ENCODE assay signal across 23 mouse cellular contexts in the genomic region with DNA sequence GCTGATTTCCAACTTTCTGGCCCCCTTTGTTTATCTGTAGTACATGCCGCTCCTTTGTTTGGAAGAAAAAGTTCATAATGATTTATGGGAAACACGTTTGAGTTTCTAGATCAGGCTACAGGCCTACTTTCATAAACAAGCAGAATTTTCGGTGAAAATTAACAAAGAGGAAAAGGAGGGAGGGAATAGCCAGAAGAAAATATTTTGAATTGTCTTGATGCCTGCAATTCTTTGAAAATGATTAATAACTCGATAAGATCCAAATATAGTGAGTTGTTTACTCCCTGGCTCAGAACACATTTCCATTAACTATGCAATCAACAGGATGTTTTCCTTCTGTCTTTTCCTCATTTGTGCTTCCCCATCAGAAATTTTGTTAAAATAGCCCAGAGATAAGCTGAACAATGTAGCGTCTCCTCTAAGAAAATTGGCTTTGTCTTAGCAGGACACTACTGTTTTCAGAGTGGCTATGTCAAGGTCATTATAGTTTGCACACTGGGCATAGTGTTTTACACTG.
DNase-seq lines count a peak whose midpoint lies in the region; ATAC-seq and TF ChIP-seq lines count a peak whose summit lies in the region.
"Had no signal": no experiment of that assay in that cellular context is flagged by ENCODE, and none has a peak within 500 bp of the region (broad histone marks: within the 10 kb centered on the region; RNA-seq: fewer than 3 reads in every experiment).

No protein-coding gene starts in this region.

- no peaks in the 10 kb centered on the region for H3K79me2 ChIP-seq in heart, adult 2 months (replicated peaks; ENCODE audit: control insufficient read depth, insufficient read depth, low read length)

- DNase-seq in heart, adult 8-10 months (ENCODE audit: low spot score), result peak; percentile 13
- no peak for DNase-seq in heart, adult 2 months
- peak; percentile 54 for DNase-seq in kidney, postnatal 0 days (ENCODE audit: low spot score)
- no peak for DNase-seq in kidney, postnatal 4 days
- DNase-seq in lung, embryonic 14.5 days, result peak; percentile 57
- DNase-seq in lung, postnatal 14 days, result no peak
- DNase-seq in lung, postnatal 0 days (ENCODE audit: low spot score), result peak; percentile 53
- no peak for DNase-seq in lung, postnatal 4 days
- DNase-seq: adrenal gland, postnatal 10 days; cerebellum, adult 18-20 months; cerebellum, adult 9-10 months; cerebellum, postnatal 14 days; gastrocnemius, postnatal 10 days; gastrocnemius, postnatal 36 days; heart, postnatal 14 days; heart, postnatal 4 days had no signal

- TF ChIP-seq EP300 in heart, adult 2 months (IDR thresholded peaks at IDR 0.05; ENCODE audit: insufficient read depth, low read depth, low read length), result no peak
- TF ChIP-seq EP300 in lung, postnatal 0 days (IDR thresholded peaks at IDR 0.05), result no peak

- H3K9me3 ChIP-seq in kidney, postnatal 0 days (replicated peaks; ENCODE audit: low read length), result no peaks in the 10 kb centered on the region
- no peaks in the 10 kb centered on the region for H3K9me3 ChIP-seq in lung, embryonic 14.5 days (ENCODE audit: low read depth, low read length)
- H3K9me3 ChIP-seq in lung, postnatal 0 days (ENCODE audit: low read length), result no peaks in the 10 kb centered on the region
- H3K9me3 ChIP-seq: forebrain, embryonic 10.5 days; forebrain, embryonic 13.5 days; heart, embryonic 10.5 days; heart, embryonic 13.5 days had no signal

- H3K4me3 ChIP-seq in heart, adult 2 months, result no peak overlapping the region
- no peak overlapping the region for H3K4me3 ChIP-seq in kidney, postnatal 0 days (replicated peaks; ENCODE audit: low read depth, low read length)
- H3K4me3 ChIP-seq in lung, embryonic 14.5 days (ENCODE audit: low read depth, low read length), result no peak overlapping the region
- H3K4me3 ChIP-seq in lung, postnatal 0 days (ENCODE audit: low read depth, low read length), result no peak overlapping the region
- H3K4me3 ChIP-seq: forebrain, embryonic 10.5 days; forebrain, embryonic 13.5 days; heart, embryonic 10.5 days; heart, embryonic 13.5 days had no signal

- H3K36me3 ChIP-seq in heart, adult 2 months (ENCODE audit: control insufficient read depth, insufficient read depth, low read length), result no peaks in the 10 kb centered on the region
- no peaks in the 10 kb centered on the region for H3K36me3 ChIP-seq in kidney, postnatal 0 days (ENCODE audit: insufficient read depth, low read length)
- H3K36me3 ChIP-seq in lung, embryonic 14.5 days (ENCODE audit: insufficient read depth), result no peaks in the 10 kb centered on the region
- H3K36me3 ChIP-seq in lung, postnatal 0 days (ENCODE audit: insufficient read depth, low read length), result no peaks in the 10 kb centered on the region
- H3K36me3 ChIP-seq: forebrain, embryonic 10.5 days; heart, embryonic 10.5 days; heart, embryonic 13.5 days had no signal

- 35% methylated on average over 5 of the region's 5 CpGs for WGBS in heart, adult 2 months
- 60% methylated on average over 5 of the region's 5 CpGs for WGBS in kidney, postnatal 0 days
- 29% methylated on average over 5 of the region's 5 CpGs for WGBS in lung, embryonic 14.5 days
- WGBS in lung, postnatal 0 days, result 36% methylated on average over 5 of the region's 5 CpGs

- no peak overlapping the region for H3K4me2 ChIP-seq in kidney, postnatal 0 days (ENCODE audit: low read length)
- no peak overlapping the region for H3K4me2 ChIP-seq in lung, embryonic 14.5 days
- H3K4me2 ChIP-seq in lung, postnatal 0 days (replicated peaks; ENCODE audit: low read depth, low read length), result no peak overlapping the region
- H3K4me2 ChIP-seq: forebrain, embryonic 13.5 days; heart, embryonic 13.5 days; hindbrain, embryonic 14.5 days had no signal

- ATAC-seq in kidney, postnatal 0 days (replicated peaks; ENCODE audit: low FRiP score, low read depth), result no peak
- ATAC-seq in lung, embryonic 14.5 days (ENCODE audit: insufficient read depth), result no peak; the same call in 1 of the 2 replicates
- ATAC-seq in lung, postnatal 0 days, result peak; percentile 21; the same call in 1 of the 2 replicates
- ATAC-seq: forebrain, embryonic 13.5 days; forebrain, embryonic 16.5 days; Patski had no signal

- no peaks in the 10 kb centered on the region for H3K4me1 ChIP-seq in heart, adult 2 months (ENCODE audit: control insufficient read depth, insufficient read depth, low read length)
- 0 out of 2 replicates have a peak, but pooled peaks cover 3% of the 10 kb centered on the region for H3K4me1 ChIP-seq in kidney, postnatal 0 days (replicated peaks; ENCODE audit: insufficient read depth, low read length)
- H3K4me1 ChIP-seq in lung, embryonic 14.5 days (ENCODE audit: insufficient read depth), result peaks cover 5% of the 10 kb centered on the region; the same call in 1 of the 2 replicates
- H3K4me1 ChIP-seq in lung, postnatal 0 days (ENCODE audit: insufficient read depth, low read depth, low read length), result no peaks in the 10 kb centered on the region
- H3K4me1 ChIP-seq: forebrain, embryonic 10.5 days; forebrain, embryonic 13.5 days; heart, embryonic 10.5 days; heart, embryonic 13.5 days had no signal

- TF ChIP-seq CTCF in heart, adult 2 months (IDR thresholded peaks at IDR 0.05), result no peak
- TF ChIP-seq CTCF in kidney, postnatal 0 days (IDR thresholded peaks at IDR 0.05; ENCODE audit: low read depth), result no peak
- TF ChIP-seq CTCF in lung, embryonic 14.5 days (IDR thresholded peaks at IDR 0.05; ENCODE audit: low read depth), result no peak
- no peak for TF ChIP-seq CTCF in lung, postnatal 0 days (IDR thresholded peaks at IDR 0.05)

- intact Hi-C loops in heart, adult 2 months (cut with DNase I), result no loop called here

- TF ChIP-seq POLR2A in heart, adult 2 months (IDR thresholded peaks at IDR 0.05; ENCODE audit: insufficient read depth, low read depth, low read length), result no peak

- H3K27me3 ChIP-seq in heart, adult 2 months (ENCODE audit: control insufficient read depth, insufficient read depth, low read length), result no peaks in the 10 kb centered on the region
- no peaks in the 10 kb centered on the region for H3K27me3 ChIP-seq in kidney, postnatal 0 days (ENCODE audit: insufficient read depth, low read length)
- no peaks in the 10 kb centered on the region for H3K27me3 ChIP-seq in lung, embryonic 14.5 days (ENCODE audit: insufficient read depth, low read length)
- no peaks in the 10 kb centered on the region for H3K27me3 ChIP-seq in lung, postnatal 0 days (replicated peaks; ENCODE audit: insufficient read depth, low read length)
- H3K27me3 ChIP-seq: forebrain, embryonic 13.5 days; heart, embryonic 13.5 days; Patski had no signal

- H3K27ac ChIP-seq in heart, adult 2 months, result no peak overlapping the region
- H3K27ac ChIP-seq in kidney, postnatal 0 days, result no peak overlapping the region
- no peak overlapping the region for H3K27ac ChIP-seq in lung, embryonic 14.5 days (ENCODE audit: low read depth)
- H3K27ac ChIP-seq in lung, postnatal 0 days (ENCODE audit: low read length), result no peak overlapping the region; the same call in 1 of the 2 replicates
- H3K27ac ChIP-seq: forebrain, embryonic 10.5 days; forebrain, embryonic 13.5 days; heart, embryonic 10.5 days; heart, embryonic 13.5 days; hindbrain, embryonic 14.5 days had no signal

- H3K9ac ChIP-seq in heart, adult 2 months (ENCODE audit: low read depth, low read length), result no peak overlapping the region
- H3K9ac ChIP-seq in kidney, postnatal 0 days (ENCODE audit: low read depth, low read length), result no peak overlapping the region
- no peak overlapping the region for H3K9ac ChIP-seq in lung, embryonic 14.5 days
- H3K9ac ChIP-seq in lung, postnatal 0 days (replicated peaks; ENCODE audit: low read depth), result no peak overlapping the region
- H3K9ac ChIP-seq: forebrain, embryonic 13.5 days; heart, embryonic 13.5 days; hindbrain, embryonic 14.5 days had no signal

Comparison
In these comparisons a context has a peak if more than half of its experiments do, and no peak if none do; other contexts are left out.
1. DNase-seq: peak in heart, adult 8-10 months (single experiment), kidney, postnatal 0 days (single experiment), lung, embryonic 14.5 days (single experiment) and lung, postnatal 0 days (single experiment); none in heart, adult 2 months (0 of 2), kidney, postnatal 4 days (0 of 2), lung, postnatal 14 days (single experiment) and lung, postnatal 4 days (0 of 2).